ENCODE assay signal across 8 mouse cellular contexts in genomic region chr7:27674195-27674521, GRCm38 (mm10). TPM values are rescaled to one million over a fixed set of nuclear protein-coding genes. Genes with fewer than 3 reads are reported as not detected.
DNase-seq lines count a peak whose midpoint lies in the region; ATAC-seq and TF ChIP-seq lines count a peak whose summit lies in the region.

No protein-coding gene starts in this region.

- no peak; the same call in 1 of the 2 replicates for ATAC-seq in forebrain, embryonic 13.5 days
- peak; percentile 71 for ATAC-seq in liver, embryonic 15.5 days (ENCODE audit: insufficient read depth)

- peak overlapping the region; percentile 94 for H3K9ac ChIP-seq in forebrain, embryonic 13.5 days
- H3K9ac ChIP-seq in liver, embryonic 15.5 days: peak overlapping the region; percentile 80

- H3K9me3 ChIP-seq in forebrain, embryonic 13.5 days (replicated peaks): no peaks in the 10 kb centered on the region
- H3K9me3 ChIP-seq in liver, embryonic 15.5 days (replicated peaks): no peaks in the 10 kb centered on the region

- no peak for TF ChIP-seq CTCF in gastrocnemius, adult 2 months (IDR thresholded peaks at IDR 0.05)
- no peak for TF ChIP-seq CTCF in C2C12 (IDR thresholded peaks at IDR 0.05; ENCODE audit: control insufficient read depth, insufficient read depth, insufficient read length)

- H3K4me3 ChIP-seq in gastrocnemius, adult 2 months: peak overlapping the region; percentile 87
- peak overlapping the region; percentile 53 for H3K4me3 ChIP-seq in C2C12 (ENCODE audit: insufficient read depth, poor library complexity, severe bottlenecking)
- peak overlapping the region; percentile 93 for H3K4me3 ChIP-seq in forebrain, embryonic 13.5 days
- peak overlapping the region; percentile 76 for H3K4me3 ChIP-seq in liver, embryonic 15.5 days (replicated peaks)

- peak overlapping the region; percentile 96 for H3K27ac ChIP-seq in gastrocnemius, adult 2 months
- peak overlapping the region; percentile 86 for H3K27ac ChIP-seq in forebrain, embryonic 13.5 days
- peak overlapping the region; percentile 80 for H3K27ac ChIP-seq in liver, embryonic 15.5 days (replicated peaks)

- no peaks in the 10 kb centered on the region for H3K27me3 ChIP-seq in C2C12 (ENCODE audit: control insufficient read depth, insufficient read depth, insufficient read length)
- H3K27me3 ChIP-seq in forebrain, embryonic 13.5 days: no peaks in the 10 kb centered on the region
- H3K27me3 ChIP-seq in liver, embryonic 15.5 days: peaks cover 14% of the 10 kb centered on the region

- intact Hi-C loops in gastrocnemius, adult 2 months (cut with DNase I): loop anchor here (2.0 to 5.0 kb wide), 2 partner anchors 15 to 497 kb away; partner anchors contain the start of genes Rab4b and Zfp607b
- intact Hi-C loops in gastrocnemius, postnatal 36 days (cut with DNase I): no loop called here

- peaks cover 43% of the 10 kb centered on the region for H3K4me1 ChIP-seq in forebrain, embryonic 13.5 days
- peaks cover 23% of the 10 kb centered on the region for H3K4me1 ChIP-seq in liver, embryonic 15.5 days (replicated peaks)

- peaks cover 2% of the 10 kb centered on the region for H3K79me3 ChIP-seq in C2C12 (ENCODE audit: low read depth)

- 0% methylated on average over 29 of the region's 38 CpGs for WGBS in forebrain, embryonic 13.5 days
- 0% methylated on average over 38 of the region's 38 CpGs for WGBS in liver, embryonic 15.5 days (ENCODE audit: insufficient replicate concordance)

- no peaks in the 10 kb centered on the region for H3K36me3 ChIP-seq in C2C12 (ENCODE audit: control insufficient read depth, insufficient read depth)
- peaks cover 21% of the 10 kb centered on the region for H3K36me3 ChIP-seq in forebrain, embryonic 13.5 days (ENCODE audit: poor library complexity, severe bottlenecking)
- no peaks in the 10 kb centered on the region for H3K36me3 ChIP-seq in liver, embryonic 15.5 days (replicated peaks)

- DNase-seq in gastrocnemius, adult 2 months: no peak
- DNase-seq in gastrocnemius, postnatal 36 days: no peak
- no peak for DNase-seq in adrenal gland, postnatal 4 days (ENCODE audit: low spot score in 2 of 2)
- no peak for DNase-seq in cerebellum, postnatal 14 days
- no peak for DNase-seq in gastrocnemius, adult 8-10 months (ENCODE audit: low spot score in 2 of 2)

- H3K79me2 ChIP-seq in C2C12 (ENCODE audit: control insufficient read depth, insufficient read depth): peaks cover 19% of the 10 kb centered on the region

- H3K4me2 ChIP-seq in forebrain, embryonic 13.5 days: peak overlapping the region; percentile 100
- H3K4me2 ChIP-seq in liver, embryonic 15.5 days: peak overlapping the region; percentile 98

- H3ac ChIP-seq in C2C12 (ENCODE audit: control insufficient read depth, insufficient read length, low read depth): peak overlapping the region; percentile 49

TF ChIP-seq in C2C12, 6 proteins besides CTCF, POLR2A, EP300 and RAD21:
- TF ChIP-seq MYOD1 (IDR thresholded peaks at IDR 0.05; ENCODE audit: control insufficient read depth, insufficient read length, low read depth): no peak

RNA-seq across cellular contexts. Expression of gene Map3k10, which starts 0.2 kb away (rescaled TPM):
- 10 to 100 TPM; 35.3 to 39.1 TPM for total RNA-seq in gastrocnemius, adult 2 months (2021)
- total RNA-seq in gastrocnemius, postnatal 36 days (2021): 10 to 100 TPM; 30.6 to 34.2 TPM
- 31.4 TPM for polyA plus RNA-seq in C2C12 (2012; fragmentation: generic; extraction: Trizol)
- 9.0 TPM in 2 replicates for polyA plus RNA-seq in forebrain, embryonic 13.5 days (2015; fragmentation: Nextera tagmentation; extraction: Ambion mirVana)
- polyA plus RNA-seq in liver, embryonic 15.5 days (2015; fragmentation: Nextera tagmentation; extraction: Ambion mirVana): 1.5 TPM in 2 replicates
- total RNA-seq in adrenal gland, postnatal 4 days (2021): 10 to 100 TPM; 30.3 to 31.9 TPM
- 10 to 100 TPM; 40.0 to 47.7 (median 42.4) TPM for total RNA-seq in gastrocnemius, adult 8-10 months (2022)

RNA-seq across cellular contexts. Expression of gene Zfp607b, which starts 15.0 kb away (rescaled TPM):
- total RNA-seq in gastrocnemius, adult 2 months (2021): under 1 TPM; 0.43 to 0.84 TPM
- under 1 TPM; 0.26 to 0.37 TPM for total RNA-seq in gastrocnemius, postnatal 36 days (2021)
- 0.75 TPM for polyA plus RNA-seq in C2C12 (2012; fragmentation: generic; extraction: Trizol)
- polyA plus RNA-seq in forebrain, embryonic 13.5 days (2015; fragmentation: Nextera tagmentation; extraction: Ambion mirVana): 10.8 and 12.3 TPM in 2 replicates
- 0.38 and 0.91 TPM in 2 replicates for polyA plus RNA-seq in liver, embryonic 15.5 days (2015; fragmentation: Nextera tagmentation; extraction: Ambion mirVana)
- 1 to 10 TPM; 2.9 to 3.5 TPM for total RNA-seq in adrenal gland, postnatal 4 days (2021)
- under 1 TPM; 0.11 to 0.70 (median 0.33) TPM for total RNA-seq in gastrocnemius, adult 8-10 months (2022)

RNA-seq across cellular contexts. Expression of gene Ttc9b, which starts 20.4 kb away (rescaled TPM):
- not detected for total RNA-seq in gastrocnemius, adult 2 months (2021)
- total RNA-seq in gastrocnemius, postnatal 36 days (2021): not detected
- 0.11 TPM for polyA plus RNA-seq in C2C12 (2012; fragmentation: generic; extraction: Trizol)
- 37.3 and 42.7 TPM in 2 replicates for polyA plus RNA-seq in forebrain, embryonic 13.5 days (2015; fragmentation: Nextera tagmentation; extraction: Ambion mirVana)
- polyA plus RNA-seq in liver, embryonic 15.5 days (2015; fragmentation: Nextera tagmentation; extraction: Ambion mirVana): 0.05 TPM in 1 of 2 replicates, not detected in the other
- total RNA-seq in adrenal gland, postnatal 4 days (2021): 1 to 10 TPM; 1.1 to 1.6 TPM
- not detected for total RNA-seq in gastrocnemius, adult 8-10 months (2022)

RNA-seq across cellular contexts. Expression of gene Zfp60, which starts 57.0 kb away (rescaled TPM):
- total RNA-seq in gastrocnemius, adult 2 months (2021): 1 to 10 TPM; 5.9 to 9.0 TPM
- 1 to 10 TPM; 4.5 to 5.8 TPM for total RNA-seq in gastrocnemius, postnatal 36 days (2021)
- 1.3 TPM for polyA plus RNA-seq in C2C12 (2012; fragmentation: generic; extraction: Trizol)
- 116 and 129 TPM in 2 replicates for polyA plus RNA-seq in forebrain, embryonic 13.5 days (2015; fragmentation: Nextera tagmentation; extraction: Ambion mirVana)
- 4.8 and 5.0 TPM in 2 replicates for polyA plus RNA-seq in liver, embryonic 15.5 days (2015; fragmentation: Nextera tagmentation; extraction: Ambion mirVana)
- 10 to 100 TPM; 21.6 to 23.0 TPM for total RNA-seq in adrenal gland, postnatal 4 days (2021)
- total RNA-seq in gastrocnemius, adult 8-10 months (2022): 1 to 10 TPM; 5.8 to 9.5 (median 6.8) TPM
